Mouse (Mus musculus) mouse embryonic stem cell (cell line): ENCODE results near the gene Ppil1.

Source experiments
- in situ Hi-C, 2 experiments: fragments of 300-500 bp; cut with MboI; formaldehyde crosslinking; loops; 1 replicate in 1 of 2; 3 replicates in 1 of 2; pipeline ENCODE4 v1.14.3; 2019 to 2020; ENCODE audit warnings: low sequenced_read_pairs in 2 of 2, low pct_unique_long_range_greater_than_20kb in 1 of 2, mixed read lengths in 1 of 2; ENCODE audit not compliant: unreplicated experiment in 1 of 2

Ppil1 gene

GRCm38 (mm10) chr17:29263840-29264633 lies at the start of gene Ppil1:
Gene Ppil1, minus strand, starts transcription at chr17:29264186.
- in situ Hi-C loops = loop anchor here (25.0 kb wide), 1 partner anchor 248 kb away; no protein-coding TSS in a partner anchor

GRCm38 (mm10) chr17:29313300-29313699 lies 49.3 kb upstream of the Ppil1 start:
- in situ Hi-C loops = no loop called here

GRCm38 (mm10) chr17:29312082-29312481 lies 48.1 kb upstream of the Ppil1 start:
- in situ Hi-C loops = no loop called here

GRCm38 (mm10) chr17:29311602-29312001 lies 47.6 kb upstream of the Ppil1 start:
- in situ Hi-C loops = no loop called here

- in situ Hi-C loops = no loop called here
These were observed 46.2 kb upstream of the Ppil1 start for GRCm38 (mm10) chr17:29310056-29310623.

- in situ Hi-C loops = no loop called here
These were observed 41.9 kb upstream of the Ppil1 start for GRCm38 (mm10) chr17:29305871-29306270.

GRCm38 (mm10) chr17:29305058-29305806 lies 41.2 kb upstream of the Ppil1 start:
- in situ Hi-C loops = no loop called here

- in situ Hi-C loops = no loop called here
These were observed 40.5 kb upstream of the Ppil1 start for GRCm38 (mm10) chr17:29304376-29305057.

- in situ Hi-C loops = no loop called here
These were observed 39.9 kb upstream of the Ppil1 start for GRCm38 (mm10) chr17:29303856-29304255.

GRCm38 (mm10) chr17:29303087-29303486 lies 39.1 kb upstream of the Ppil1 start:
- in situ Hi-C loops = no loop called here

- in situ Hi-C loops = no loop called here
These were observed 38.2 kb upstream of the Ppil1 start for GRCm38 (mm10) chr17:29302149-29302548.

GRCm38 (mm10) chr17:29301421-29301820 lies 37.4 kb upstream of the Ppil1 start:
- in situ Hi-C loops = no loop called here

- in situ Hi-C loops = no loop called here
These were observed 36.9 kb upstream of the Ppil1 start for GRCm38 (mm10) chr17:29300926-29301325.

GRCm38 (mm10) chr17:29299282-29299681 lies 35.3 kb upstream of the Ppil1 start:
- in situ Hi-C loops = no loop called here

- in situ Hi-C loops = no loop called here
These were observed 33.8 kb upstream of the Ppil1 start for GRCm38 (mm10) chr17:29297813-29298212.

- in situ Hi-C loops = no loop called here
These were observed 33.3 kb upstream of the Ppil1 start for GRCm38 (mm10) chr17:29297321-29297720.

- in situ Hi-C loops = no loop called here
These were observed 31.8 kb upstream of the Ppil1 start for GRCm38 (mm10) chr17:29295835-29296234.

- in situ Hi-C loops = no loop called here
These were observed 30.0 kb upstream of the Ppil1 start for GRCm38 (mm10) chr17:29293807-29294605.
